Mouse (Mus musculus) left cerebral cortex, adult 18-20 months (tissue): ENCODE data around the gene Senp5. TPM values are rescaled to one million over a fixed set of nuclear protein-coding genes. Genes with fewer than 3 reads are reported as not detected.

Source experiments
- DNase-seq, 2 experiments: peaks; one replicate each; pipeline ENCODE4 v3.0.0; 2021 to 2022; ENCODE audit warnings: low spot score in 2 of 2, mixed read lengths in 1 of 2
- total RNA-seq, 2 experiments: library from RNA; stranded (reverse); gene quantifications; 2 replicates each; pipeline ENCODE4 v1.2.3; 2021

Senp5 gene
- total RNA-seq, 2 experiments from 2014 or later, result 46.3 to 48.8 TPM

DNA sequence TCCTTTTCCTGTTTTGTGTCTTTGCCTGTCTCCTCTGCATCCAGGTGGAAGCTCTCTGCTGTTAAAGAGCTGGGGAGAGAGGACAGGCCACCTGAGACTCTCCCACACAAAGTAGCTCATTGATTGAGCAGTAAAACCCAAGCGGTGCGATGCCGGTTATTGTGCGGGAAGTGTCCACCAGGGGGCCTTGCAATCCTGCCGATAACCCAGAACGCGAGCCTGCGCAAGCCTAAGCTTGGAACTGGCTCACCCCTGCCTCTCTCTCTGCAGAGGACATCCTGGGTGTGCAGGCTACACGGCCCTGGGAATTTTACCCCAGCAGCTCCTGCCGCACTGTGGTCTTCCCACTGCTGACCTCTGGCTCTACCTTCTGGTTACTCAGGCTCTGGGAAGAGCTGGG lies 59.1 kb downstream of the Senp5 start:
- peak; percentile 84 to 85 for DNase-seq

GRCm38 (mm10) chr16:31940586-31940985 lies 62.5 kb downstream of the Senp5 start:
- no peak for DNase-seq

GRCm38 (mm10) chr16:31938856-31939255 lies 64.2 kb downstream of the Senp5 start:
- DNase-seq, result no peak

DNA sequence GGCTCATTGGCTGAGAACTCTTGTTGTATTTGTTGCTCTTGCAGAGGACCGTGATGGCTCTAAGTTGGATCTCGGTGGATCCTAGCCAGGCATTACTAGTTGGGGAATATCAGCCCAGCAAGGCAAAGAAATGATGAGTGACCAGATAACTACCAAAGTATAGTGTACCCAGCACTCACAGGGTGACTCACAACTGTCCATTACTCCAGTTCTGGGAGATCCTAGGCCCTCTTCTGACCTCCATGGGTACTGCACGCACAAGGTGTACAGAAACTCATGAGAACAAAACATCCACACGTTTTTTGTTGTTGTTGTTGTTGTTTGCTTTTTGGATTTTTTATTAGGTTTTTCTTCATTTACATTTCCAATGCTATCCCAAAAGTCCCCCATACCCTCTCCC lies 66.5 kb downstream of the Senp5 start:
- DNase-seq, result no peak

DNA sequence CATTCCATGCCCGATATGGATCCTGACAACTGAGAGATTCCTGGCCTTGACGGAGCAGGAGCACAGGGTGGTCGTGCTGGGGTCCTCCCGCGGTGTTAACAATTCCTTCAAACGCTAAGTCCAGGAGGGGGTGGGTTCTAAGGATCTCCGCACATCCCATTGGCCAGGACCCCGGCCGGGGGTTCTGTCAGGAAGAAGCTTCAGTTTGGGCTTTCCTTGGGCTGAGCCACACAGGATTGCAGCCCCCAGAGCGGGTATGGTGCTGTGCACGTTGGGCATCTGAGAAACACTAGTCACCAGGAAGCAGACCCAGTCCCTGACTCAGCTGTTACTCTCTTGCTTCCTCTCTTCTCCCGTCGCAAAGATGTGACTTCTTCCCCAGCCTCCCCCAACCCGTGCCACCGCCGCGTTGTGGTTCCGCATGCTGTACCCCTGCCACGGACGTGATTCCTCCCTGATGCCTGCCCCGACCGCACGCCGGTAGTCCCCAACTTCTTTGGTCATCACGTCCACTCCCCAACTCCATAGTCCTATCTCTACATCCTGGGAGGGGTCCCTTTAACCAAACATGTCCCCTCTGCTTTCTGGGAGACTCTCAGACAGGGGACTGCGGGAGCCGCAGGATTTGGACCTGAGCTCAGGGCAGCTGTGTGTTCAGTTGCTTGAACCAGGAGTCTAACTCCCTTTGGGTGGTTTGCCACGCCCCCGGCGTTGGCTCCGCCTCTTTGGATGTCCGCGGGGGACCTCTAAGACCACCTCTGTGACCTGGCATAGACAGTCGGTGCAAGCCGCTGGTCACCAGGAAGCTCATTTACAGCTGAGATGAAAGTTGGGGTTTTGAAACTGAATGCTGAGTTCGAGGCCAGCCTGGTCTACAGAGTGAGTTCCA lies 67.8 kb downstream of the Senp5 start:
- peak; percentile 37 to 48 for DNase-seq

DNA sequence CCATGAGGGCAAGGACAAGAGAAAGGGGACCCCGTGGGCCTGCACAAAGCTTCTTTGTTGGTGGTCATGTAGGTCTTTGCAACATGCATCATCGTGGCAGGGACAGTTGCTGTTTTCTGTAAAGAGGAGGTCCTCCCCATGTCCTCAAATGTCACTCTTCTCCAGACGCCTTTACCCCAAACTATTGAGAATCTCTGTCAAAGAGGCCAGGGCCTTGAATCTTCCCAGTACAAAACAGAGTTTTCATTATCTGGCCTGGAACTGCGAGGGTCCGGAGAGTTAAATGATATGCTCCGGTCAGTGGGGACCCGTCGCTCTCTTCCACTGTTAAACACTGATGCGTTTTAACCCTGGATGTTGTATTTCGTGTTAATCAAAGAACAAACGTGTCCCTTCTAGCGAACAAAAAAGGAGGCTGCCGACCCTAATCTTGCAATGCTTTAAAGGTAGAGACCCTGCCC lies 68.5 kb downstream of the Senp5 start:
- DNase-seq, result no peak

- DNase-seq, result peak; percentile 55 to 63
Measured at GRCm38 (mm10) chr16:31933751-31934549, 69.1 kb downstream of the Senp5 start, which contains the start of gene Pigz. Gene Pigz (plus strand): TSS chr16:31933851.

DNA sequence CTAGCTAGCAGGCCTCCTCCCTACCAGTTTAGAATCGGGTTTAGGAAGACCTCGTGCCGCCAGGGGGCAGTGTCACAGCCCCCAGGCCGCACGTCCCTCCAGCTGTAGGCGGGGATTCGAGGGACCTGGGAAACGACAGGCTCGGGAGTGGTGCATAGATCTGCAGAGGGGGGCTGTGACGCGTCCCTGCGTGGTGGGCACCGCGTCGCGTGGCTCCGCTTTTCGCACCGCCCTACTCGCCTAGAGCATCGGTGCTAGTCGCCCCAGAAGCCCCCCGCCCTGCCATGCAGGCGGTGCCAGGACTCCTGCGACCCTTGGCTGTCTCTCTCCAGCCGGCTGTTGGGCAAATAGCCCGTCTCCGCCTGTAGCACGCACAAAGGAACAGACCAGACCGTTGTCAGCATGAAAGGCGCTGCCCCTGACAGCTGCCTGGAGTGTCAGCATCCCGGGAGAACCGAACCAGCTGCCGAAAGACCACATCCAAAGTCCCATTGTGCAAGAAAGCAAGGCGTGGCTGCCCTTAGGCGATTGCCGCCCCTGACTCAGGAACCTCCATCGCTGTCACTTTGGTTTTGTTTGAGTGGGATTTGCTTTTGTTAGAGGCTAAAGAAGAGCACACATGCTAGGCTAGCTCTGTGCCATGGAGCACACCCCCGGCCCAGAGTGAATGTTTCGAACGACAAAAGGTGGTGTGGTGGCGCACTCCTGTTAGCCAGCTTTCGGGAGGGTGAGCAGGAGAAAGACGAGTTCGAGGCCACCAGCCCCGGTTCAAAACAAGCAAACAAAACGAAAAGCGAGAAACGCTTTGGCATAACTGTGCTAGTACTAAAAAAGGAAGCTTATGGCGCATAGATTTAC lies 70.0 kb downstream of the Senp5 start:
- peak; percentile 85 to 91 for DNase-seq

- DNase-seq, result no peak
Measured at GRCm38 (mm10) chr16:31932255-31932654, 70.8 kb downstream of the Senp5 start.

DNA sequence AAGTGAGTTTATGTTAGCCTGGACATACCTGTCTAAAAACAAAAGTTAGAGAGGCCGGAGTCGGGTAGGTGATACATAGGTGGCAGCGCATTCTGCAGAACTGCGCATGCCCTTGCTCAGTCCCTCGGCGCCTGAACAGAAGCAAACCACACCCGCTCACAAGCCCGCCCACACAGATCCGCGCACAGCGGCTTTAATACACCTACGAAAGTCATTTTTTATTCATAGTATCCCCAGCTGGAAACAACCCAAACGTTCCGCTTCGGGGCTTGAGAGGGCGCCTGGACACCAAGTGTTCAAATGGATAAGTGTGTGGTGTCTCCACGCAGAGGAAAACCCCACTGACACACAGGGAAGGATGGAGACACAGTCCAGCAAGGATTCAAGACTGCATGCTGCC lies 71.8 kb downstream of the Senp5 start:
- DNase-seq, result peak in 1 of 2 experiments; percentile 45

GRCm38 (mm10) chr16:31927412-31927811 lies 75.7 kb downstream of the Senp5 start:
- DNase-seq, result no peak

DNA sequence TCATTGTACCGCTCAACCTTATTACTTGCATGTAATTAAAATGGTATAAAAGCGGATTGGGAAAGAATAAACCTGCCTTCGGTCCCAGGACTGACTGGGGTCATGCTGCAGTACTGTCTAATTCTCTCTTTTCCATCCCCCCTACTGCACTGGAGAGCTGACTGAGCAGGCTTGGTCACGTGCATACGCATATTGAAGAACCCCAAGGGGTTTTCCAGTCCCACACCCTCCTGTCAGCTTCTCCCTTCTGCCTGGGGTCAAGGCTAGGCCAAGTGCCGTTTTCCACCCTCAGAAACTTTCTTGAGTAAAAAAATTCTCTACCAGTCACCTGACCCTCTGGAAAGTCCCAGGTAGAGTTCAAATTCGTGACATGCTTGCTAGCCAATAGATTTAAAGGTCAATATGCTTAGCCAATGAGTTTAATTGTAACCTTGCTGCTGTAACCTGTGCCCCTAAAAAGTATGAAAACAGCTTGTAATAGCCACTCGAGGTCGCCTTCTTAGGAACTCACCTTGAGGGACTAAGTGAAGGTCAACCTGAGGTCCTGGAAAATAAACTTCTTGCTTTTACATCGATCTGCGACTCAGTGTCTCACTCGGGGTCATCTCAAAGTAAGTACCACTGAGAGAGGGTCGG lies 76.4 kb downstream of the Senp5 start:
- DNase-seq, result no peak

DNA sequence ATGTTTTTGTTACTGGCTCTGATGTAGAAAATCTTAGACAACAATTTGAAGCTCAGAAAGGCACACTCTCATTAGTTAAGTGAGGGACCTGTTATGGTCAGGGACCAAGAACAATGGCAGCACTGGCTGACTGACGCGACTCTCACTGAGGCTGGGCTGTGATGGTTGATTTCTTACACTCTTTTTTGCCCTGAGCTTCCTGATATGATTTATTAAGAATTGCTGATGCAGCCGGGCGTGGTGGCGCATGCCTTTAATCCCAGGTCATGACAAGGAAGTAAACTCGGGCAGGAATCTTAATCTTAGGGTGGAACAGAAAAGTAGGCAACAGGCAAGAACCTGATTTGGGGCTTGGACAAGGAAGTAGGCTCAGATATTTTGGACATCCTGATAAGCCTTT lies 77.0 kb downstream of the Senp5 start:
- no peak for DNase-seq

GRCm38 (mm10) chr16:31924368-31924767 lies 78.7 kb downstream of the Senp5 start:
- no peak for DNase-seq

GRCm38 (mm10) chr16:31918248-31918724 lies 84.8 kb downstream of the Senp5 start:
- DNase-seq, result peak; percentile 90

DNA sequence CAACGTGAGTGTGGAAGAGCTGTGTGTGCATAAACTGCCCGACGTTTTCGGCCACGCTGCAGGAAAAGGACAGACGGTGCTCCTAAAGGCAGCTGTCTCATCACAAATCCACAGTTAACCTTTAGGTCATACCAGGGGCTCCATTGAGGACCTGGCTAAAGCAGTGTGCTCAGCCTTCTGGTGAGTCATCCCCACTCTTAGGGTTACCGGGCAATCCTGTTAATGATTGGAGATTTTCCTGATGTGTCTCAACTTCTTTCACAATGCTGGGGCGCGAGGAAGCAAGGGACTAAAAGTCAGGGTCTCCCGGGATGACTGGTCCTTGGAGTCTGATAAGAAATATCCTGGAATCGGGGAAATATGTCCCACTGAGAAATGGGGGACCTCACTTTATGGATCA lies 85.3 kb downstream of the Senp5 start:
- no peak for DNase-seq

DNA sequence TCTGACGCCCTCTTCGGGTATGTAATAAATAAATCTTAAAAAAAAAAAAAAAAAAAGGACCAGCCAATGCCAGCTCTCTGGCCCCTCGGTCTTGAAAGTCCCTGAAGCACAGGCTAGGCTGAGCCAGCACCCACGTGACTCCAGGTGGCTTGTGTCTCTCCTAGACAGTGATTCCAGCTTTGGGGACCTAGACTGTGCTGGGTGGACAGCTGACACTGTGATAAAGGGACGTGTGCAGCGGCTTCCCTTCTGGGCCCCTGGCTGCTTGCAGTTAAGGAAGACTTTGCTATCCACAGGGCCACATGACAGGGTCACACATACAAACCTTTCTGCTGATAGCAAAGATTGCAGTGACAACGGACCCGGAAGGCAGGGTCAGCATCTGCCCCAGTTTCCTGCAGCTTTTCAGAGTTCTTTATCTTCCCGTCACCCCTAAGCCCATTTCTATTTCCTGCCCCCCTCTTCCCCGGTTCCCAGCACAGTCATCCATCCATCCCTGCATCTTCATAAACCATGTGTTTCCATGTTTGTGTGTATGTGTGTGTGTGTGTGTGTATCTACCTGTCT lies 92.7 kb downstream of the Senp5 start:
- DNase-seq, result no peak
